Mouse (Mus musculus) urinary bladder, postnatal 4 days (tissue): ENCODE data around the gene Hmces.
"Not testable (repeated sequence)": the region's sequence is repeated elsewhere in the genome, so short reads cannot be mapped to it uniquely, and the experiment has no call there.

ENCODE experiments used
- DNase-seq, 2 experiments: peaks; one replicate each; pipeline ENCODE4 v3.0.0; 2021 to 2022; ENCODE audit warnings: low spot score in 2 of 2

The Hmces gene

DNA sequence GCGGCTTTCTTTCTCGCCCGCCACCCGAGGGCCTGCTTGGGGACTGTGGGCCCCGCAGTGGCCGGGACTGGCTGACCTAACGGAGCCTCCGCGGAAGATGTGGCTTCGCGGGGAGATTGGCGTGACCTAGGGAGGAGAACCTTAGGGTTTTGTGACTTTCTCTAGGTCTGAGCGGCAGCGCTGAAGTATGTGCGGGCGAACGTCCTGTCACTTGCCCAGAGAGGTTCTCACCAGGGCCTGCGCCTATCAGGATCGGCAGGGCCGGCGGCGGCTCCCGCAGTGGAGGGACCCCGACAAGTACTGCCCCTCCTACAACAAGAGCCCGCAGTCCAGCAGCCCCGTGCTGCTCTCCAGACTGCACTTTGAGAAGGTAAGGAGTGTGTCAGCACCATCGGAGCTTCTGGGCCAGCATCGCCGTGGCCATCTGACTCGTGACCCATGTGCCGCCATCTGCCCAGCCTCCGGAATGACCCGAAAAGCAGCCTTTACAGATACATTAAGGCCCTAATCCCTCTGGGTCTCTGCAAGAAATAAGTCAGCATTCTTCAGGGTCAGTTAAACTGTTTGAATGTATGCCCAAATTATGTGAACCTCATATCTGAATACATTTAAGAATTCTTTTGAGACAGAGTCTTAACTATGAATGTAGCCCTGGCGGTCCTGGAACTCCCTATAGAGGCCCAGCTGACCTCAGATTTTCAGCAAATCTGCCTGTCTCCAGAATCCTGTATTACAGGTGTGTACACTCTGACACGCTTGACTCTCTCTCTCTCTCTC lies 779 bp downstream of the Hmces start:
- DNase-seq = no peak

DNA sequence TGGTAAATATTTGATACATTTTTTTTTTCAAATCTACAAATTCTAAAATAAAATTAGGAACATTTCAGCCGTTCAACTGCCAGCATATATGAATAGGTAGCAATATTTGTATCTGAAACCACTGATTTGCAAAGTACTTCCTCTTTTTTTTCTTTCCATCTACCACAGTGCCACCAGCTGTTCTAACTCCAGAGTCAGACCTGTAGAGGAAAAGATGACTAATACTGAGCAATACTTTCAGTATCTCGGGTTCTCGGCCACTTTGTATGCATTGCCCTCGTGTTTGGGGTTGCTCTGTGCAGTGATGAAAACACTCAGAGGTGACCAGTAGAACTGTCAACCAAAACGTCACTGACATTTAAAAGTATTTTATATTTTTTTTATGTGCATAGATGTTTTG lies 2.2 kb downstream of the Hmces start:
- no peak for DNase-seq

DNA sequence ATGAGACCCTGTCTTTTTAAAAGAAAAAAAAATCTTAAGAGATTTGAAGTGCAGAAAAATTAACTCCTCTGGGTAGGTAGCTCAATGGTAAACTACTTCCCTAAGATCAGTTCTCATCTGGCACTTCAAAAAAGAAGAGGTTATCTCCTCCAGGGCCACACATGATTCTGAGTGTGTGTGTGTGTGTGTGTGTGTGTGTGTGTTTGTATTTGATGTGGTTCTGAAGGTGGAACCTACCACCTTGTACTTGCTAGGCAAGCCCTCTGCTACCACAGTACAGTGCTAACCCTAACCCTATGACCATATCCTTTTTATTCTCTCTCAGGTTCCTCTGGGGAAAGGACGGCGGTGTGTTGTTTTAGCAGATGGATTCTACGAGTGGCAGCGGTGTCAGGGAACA lies 7.5 kb downstream of the Hmces start:
- no peak for DNase-seq

DNA sequence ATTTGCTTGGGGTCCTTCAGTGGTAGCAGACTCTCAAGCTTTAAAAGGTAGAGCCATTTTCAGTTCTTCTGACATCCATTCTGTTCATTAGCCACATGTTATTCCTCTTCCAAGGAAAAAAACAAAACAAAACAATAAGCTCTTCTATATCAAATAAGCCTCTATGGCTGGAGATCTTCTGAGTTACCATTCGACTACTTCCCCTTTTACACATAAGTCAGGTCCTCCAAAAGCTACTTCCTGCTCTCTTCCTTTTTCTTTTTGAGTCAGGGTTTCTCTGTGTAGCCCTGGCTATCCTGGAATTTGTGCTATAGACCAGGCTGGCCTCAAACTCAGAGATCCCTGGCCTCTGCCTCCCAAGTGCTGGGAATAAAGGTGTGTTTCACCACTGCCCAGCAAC lies 9.9 kb downstream of the Hmces start:
- no peak for DNase-seq

DNA sequence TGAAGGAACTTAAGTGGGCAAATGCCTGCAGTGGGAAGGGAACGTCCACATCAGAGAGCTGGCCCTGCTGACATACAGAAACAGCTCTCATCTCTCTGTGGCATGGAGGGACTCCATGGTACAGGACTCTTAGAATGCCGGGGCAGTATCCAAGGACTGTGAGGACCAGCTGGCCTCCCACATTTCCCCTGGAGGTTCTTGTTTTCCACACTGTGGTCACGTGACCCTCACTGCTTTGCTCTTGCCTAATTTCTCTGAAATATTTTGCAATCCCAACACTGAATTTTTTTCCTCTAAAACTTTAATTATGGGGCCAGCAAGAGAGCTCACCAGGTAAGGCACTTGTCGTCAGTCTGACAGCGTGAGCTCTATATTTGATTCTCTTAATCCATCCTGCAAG lies 21.3 kb downstream of the Hmces start:
- no peak for DNase-seq

DNA sequence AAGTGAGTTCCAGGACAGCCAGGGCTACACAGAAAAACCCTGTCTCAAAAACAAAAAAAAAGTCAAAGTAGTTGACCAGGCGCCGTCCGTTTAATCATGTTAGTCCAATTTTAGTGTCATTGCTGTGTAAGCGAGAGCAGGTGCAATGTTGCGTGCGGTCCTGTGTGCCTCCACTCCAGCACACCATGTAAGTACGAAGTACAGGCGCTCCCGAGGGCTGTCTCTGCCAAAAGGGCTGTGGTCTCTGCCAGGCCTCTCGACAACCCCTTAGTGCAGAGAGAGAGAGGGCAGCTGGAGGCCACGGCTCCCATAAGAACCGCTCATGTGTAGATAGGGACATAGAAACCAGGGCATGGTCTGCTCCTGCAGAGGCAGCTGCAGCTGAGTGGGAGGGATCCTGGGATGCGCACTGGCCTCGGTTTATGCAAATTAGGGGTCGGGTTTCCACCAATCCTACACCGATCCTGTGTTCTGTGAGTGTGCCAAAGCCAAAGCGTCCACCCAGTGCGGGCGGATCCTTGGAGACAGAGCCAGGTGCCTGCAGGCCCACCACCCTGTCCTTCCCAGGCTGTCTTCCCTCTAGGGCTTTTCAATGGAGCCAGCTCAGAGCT lies 23.5 kb downstream of the Hmces start:
- peak in 1 of 2 experiments; percentile 25 for DNase-seq

DNA sequence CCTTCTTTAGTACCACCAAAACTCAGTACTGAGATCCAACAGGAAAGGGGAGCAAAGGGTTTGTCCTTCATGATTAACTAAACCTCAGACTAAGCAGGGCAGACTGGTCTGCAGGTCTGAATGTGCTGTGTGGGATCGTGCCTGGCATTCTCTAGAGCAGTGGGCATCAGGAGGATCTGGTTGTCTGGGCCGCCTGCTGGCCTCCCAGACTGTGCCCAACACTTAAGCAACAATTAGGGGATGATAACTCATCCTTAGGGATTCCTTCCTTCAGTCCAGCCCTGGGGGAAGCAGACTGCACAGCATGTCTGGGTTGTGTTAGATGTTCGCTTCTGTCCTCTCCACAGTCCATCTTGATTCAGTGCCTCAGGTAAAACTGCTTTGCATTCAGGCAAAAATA lies 25.2 kb downstream of the Hmces start:
- DNase-seq = no peak

DNA sequence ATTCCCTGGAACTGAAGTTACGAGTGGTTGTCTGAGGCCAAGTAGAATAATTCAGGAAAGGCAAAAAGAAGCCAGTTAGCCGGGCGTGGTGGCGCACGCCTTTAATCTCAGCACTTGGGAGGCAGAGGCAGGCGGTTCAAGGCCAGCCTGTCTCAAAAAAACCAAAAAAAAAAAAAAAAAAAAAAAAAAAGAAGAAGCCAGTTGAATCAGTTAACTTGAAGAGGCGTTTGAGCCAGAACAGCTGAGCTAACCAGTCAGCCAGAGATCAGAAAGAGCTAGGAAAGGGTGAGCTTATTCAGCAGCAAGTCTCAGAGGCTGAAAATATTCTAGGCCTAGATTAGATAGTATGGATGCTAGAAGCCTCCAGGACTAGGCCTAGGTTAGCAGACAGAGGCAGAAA lies 28.4 kb downstream of the Hmces start:
- DNase-seq = no peak

DNA sequence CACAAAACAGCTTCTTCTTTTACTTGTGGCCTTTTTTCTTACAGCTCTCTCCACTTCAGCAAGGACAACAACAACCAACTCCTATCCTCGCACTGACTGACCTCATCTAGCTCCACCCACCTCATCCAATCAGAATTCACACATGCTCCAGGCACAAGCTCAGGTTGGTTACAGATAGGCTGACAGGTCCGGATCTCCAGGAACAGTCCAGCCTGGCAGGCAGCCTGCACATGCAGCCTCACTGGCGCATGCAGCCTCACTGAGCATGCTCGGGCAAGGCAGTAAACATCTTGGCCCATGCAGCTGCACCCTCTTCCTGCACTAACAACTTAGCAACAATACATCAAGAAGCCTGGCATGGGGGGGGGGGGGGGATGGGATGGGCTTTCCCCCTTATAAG lies 48.7 kb downstream of the Hmces start:
- not testable (repeated sequence) for DNase-seq

DNA sequence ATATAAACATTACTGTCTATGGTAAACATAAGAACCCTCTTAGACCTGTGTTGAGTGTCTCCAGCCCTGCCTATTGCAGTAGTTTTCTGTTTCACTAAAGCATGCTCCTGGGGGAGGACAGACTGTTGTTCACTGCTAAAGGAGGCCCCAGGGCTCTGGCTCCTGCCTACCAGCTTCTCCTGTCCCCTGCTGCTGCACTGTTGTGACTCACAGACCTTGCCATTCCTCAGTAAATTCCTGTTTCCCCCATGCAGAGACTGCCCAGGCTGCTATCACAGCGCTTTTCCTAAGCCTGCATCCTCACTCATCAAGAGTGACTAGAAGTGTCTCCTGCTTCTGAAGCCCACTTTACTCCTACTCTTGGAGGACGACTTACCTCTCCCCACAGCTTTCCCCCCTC lies 56.3 kb downstream of the Hmces start:
- DNase-seq = no peak

DNA sequence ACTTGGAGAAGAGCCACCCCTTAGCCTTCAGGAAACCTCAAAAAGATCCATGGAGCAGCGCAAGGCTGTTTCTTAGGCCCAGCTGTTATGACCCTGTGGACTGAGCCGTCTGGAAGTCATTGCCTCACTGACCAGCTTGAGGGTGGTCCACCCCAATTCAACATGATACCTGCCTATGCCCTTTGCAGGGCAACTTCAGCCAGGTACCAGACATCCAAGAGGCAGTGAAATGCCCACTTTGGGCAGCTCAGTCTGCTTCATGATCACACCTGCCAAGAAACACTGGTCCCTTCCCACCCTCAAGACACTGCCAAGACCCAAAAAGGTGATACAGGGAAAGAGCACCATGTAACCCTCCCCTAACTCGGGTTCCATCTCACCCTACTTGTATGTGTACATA lies 66.0 kb downstream of the Hmces start:
- DNase-seq = no peak

DNA sequence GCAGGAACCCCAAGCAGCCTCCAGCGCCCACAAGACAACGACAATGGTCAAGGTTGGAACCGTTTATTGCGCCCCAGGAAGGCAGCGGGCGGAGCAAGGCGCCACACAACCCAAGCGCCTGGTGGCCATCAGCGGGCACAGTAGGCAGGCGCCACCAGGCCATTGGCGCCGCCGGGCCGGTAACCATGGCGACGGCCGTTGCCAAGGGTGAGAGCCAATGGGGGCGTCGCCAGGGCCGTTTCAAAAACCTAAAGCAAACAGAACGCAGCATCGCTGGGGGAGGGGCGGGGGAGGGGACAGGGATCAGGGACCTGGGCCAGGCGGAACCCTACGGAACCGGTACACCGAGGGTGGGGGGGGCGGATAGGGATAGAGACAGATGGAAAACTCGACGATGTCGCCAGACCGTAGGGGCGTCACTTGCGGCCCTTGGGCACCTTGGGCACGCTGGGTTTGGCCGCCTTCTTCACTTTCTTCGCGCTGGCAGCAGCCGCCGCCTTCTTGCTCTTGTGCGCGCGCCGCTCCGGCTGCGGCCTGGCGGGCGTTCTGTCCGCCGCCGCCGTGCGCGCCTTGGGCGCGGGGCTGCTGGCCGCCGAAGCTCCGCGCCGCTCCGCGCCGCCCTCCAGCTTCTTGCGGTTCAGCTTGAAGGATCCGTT lies 66.8 kb downstream of the Hmces start:
- peak; percentile 63 to 79 for DNase-seq

DNA sequence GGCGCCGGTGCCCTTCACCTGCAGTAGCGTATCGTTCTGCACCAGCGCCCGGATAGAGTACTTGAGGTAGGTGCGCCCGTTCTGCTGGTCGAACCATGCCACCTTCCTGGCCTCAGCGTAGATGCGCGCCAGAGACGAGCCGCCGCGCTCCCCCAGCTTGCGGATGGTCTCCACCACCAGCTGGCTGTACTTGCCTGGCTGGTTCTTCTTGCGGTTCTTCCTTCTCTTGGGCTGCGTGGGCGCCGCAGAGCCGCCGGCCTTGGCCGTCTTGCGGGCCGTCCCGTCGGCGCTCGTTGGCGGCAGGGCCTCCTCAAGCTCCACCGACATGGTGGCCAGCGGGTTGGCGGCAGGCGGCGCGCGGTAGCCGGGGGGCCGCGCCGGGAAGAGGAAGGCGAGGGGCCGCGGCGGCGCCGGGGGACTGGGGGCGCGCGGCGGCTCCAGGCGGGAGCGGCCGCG lies 67.3 kb downstream of the Hmces start:
- no peak for DNase-seq

DNA sequence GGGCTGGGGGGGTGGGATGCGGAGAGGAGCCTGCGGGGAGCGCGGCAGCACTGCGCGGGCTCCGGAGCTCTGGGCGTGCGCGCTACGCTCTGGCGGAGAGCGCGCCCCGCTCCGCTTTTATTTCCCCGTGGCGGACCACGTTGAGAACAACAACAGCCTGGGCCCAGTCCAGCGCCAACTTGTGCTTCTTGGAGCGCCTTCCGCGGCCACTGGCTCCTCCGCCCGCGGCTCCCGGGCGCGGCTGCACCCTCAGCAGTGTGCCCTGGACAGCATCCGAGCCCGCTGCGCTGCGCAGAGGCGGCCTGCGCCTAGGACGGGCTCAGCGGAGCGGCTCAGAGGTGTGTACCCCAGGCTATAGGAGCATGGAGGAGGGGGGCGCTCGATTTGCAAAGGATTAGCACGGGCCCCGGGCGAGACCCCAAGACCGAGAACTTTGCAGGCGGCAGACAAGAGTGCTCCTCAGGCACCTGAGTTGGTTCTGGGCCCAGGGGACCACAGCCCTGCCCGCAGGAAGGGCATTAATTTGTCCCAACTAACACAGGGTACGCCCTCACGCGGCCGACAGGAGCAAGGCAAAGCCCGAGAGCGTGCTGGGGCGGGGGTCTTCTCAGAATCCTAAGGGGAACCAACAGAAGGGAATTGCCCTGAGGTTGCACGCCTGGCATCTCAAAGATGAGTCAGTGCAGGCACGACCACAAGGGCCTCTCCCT lies 68.0 kb downstream of the Hmces start, which contains the start of gene H1fx:
TSS of gene H1fx (minus strand) at position 91 of the 710 bp plus-strand sequence.
- peak; percentile 73 to 86 for DNase-seq

DNA sequence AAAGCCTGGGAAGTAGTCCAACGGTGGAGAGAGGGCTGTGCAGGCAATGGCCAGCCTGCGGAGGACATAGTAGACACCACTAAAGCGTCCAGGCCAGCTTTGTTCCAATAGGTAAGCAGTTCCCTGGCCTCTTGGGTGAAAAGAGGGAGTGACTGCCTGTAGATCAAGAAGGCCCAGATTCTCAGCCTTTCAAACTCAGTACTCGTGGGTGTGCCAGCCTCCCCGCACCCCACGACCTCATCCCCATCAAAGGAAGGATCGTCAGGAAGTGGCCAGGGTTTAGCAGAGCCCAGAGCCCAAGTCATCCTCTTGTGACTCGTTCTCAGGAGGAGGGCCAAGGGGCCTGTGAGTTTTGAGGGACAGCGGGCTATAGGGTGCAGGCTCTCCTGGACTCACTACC lies 68.8 kb downstream of the Hmces start:
- no peak for DNase-seq
